ENCODE assay signal across 34 mouse cellular contexts in the genomic region with DNA sequence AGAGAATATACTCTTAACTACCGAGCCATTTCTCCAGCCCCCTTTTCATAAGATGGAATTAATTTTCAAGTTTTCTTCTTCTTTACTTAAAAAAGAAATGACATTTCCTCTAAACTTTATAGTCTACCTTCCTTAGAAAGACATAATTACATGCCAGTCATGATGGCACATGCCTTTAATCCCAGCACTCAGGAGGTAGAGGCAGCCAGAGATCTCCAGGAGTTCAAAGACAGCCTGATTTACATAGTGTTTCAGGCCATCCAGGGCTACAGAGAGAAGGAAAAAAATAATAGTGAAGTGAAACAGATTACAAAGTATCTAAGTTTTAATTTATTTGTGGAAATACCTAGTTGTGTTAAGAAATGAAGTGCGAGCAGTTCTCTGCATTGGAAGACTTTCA. TPM values are rescaled to one million over a fixed set of nuclear protein-coding genes. Genes with fewer than 3 reads are reported as not detected.
"Had no signal": no experiment of that assay in that cellular context is flagged by ENCODE, and none has a peak within 500 bp of the region (broad histone marks: within the 10 kb centered on the region; RNA-seq: fewer than 3 reads in every experiment).

No protein-coding gene starts in this region.

- H3K27ac ChIP-seq: gastrocnemius, adult 2 months; heart, adult 2 months; heart, embryonic 13.5 days; heart, embryonic 15.5 days; hindbrain, embryonic 13.5 days; hindbrain, embryonic 15.5 days; hindbrain, postnatal 0 days; kidney, embryonic 15.5 days; kidney, postnatal 0 days; limb, embryonic 13.5 days; limb, embryonic 15.5 days; liver, embryonic 12.5 days; liver, embryonic 14.5 days had no signal

- ATAC-seq: hindbrain, postnatal 0 days; intestine, embryonic 16.5 days; liver, embryonic 12.5 days had no signal

- H3K4me1 ChIP-seq: heart, embryonic 13.5 days; heart, embryonic 15.5 days; hindbrain, embryonic 15.5 days; kidney, embryonic 15.5 days; limb, embryonic 13.5 days; limb, embryonic 15.5 days; liver, embryonic 12.5 days had no signal

- H3K9ac ChIP-seq: heart, embryonic 13.5 days; heart, embryonic 15.5 days; hindbrain, embryonic 13.5 days; hindbrain, embryonic 15.5 days; kidney, embryonic 15.5 days; limb, embryonic 13.5 days; limb, embryonic 15.5 days; liver, embryonic 12.5 days; liver, embryonic 14.5 days had no signal

- H3K4me3 ChIP-seq: gastrocnemius, adult 2 months; heart, adult 2 months; heart, embryonic 13.5 days; heart, embryonic 15.5 days; hindbrain, embryonic 13.5 days; hindbrain, embryonic 15.5 days; kidney, embryonic 15.5 days; limb, embryonic 13.5 days; limb, embryonic 15.5 days; liver, embryonic 12.5 days had no signal

- H3K4me2 ChIP-seq: heart, embryonic 11.5 days; heart, embryonic 13.5 days; heart, embryonic 15.5 days; hindbrain, embryonic 13.5 days; hindbrain, embryonic 15.5 days; kidney, embryonic 15.5 days; limb, embryonic 13.5 days; limb, embryonic 15.5 days; liver, embryonic 12.5 days had no signal

- H3K9me3 ChIP-seq: heart, embryonic 15.5 days; hindbrain, embryonic 13.5 days; hindbrain, embryonic 15.5 days; kidney, embryonic 15.5 days; limb, embryonic 13.5 days; limb, embryonic 15.5 days; liver, embryonic 12.5 days had no signal

- H3K27me3 ChIP-seq: heart, embryonic 13.5 days; heart, embryonic 15.5 days; hindbrain, embryonic 13.5 days; hindbrain, embryonic 15.5 days; kidney, embryonic 15.5 days; limb, embryonic 13.5 days; limb, embryonic 15.5 days; liver, embryonic 12.5 days had no signal

- DNase-seq: gastrocnemius, adult 2 months; gastrocnemius, postnatal 10 days; gastrocnemius, postnatal 25 days; heart, adult 2 months; heart, postnatal 14 days; heart, postnatal 36 days; kidney, adult 11 months; kidney, adult 2 months; kidney, adult 9 months; kidney, postnatal 14 days; kidney, postnatal 36 days; layer of hippocampus, adult 9-11 months; layer of hippocampus, postnatal 36 days; left cerebral cortex, postnatal 4 days had no signal

- H3K36me3 ChIP-seq: heart, embryonic 13.5 days; heart, embryonic 15.5 days; hindbrain, embryonic 13.5 days; hindbrain, embryonic 15.5 days; kidney, embryonic 15.5 days; limb, embryonic 13.5 days; limb, embryonic 15.5 days; liver, embryonic 12.5 days had no signal

RNA-seq across cellular contexts. Expression of a gene that starts 27.4 kb away (rescaled TPM):
- total RNA-seq: gastrocnemius, adult 2 months; gastrocnemius, postnatal 25 days; granulocyte monocyte progenitor cell, adult 5-6 weeks; heart, adult 2 months; heart, postnatal 14 days; heart, postnatal 36 days; hematopoietic stem cell, adult 5-6 weeks; layer of hippocampus, adult 18-20 months; layer of hippocampus, postnatal 14 days; layer of hippocampus, postnatal 36 days; left cerebral cortex, adult 18-20 months; left cerebral cortex, postnatal 10 days had no signal
- polyA plus RNA-seq: liver, adult 2 months had no signal
